Mouse (Mus musculus) forebrain, embryonic 14.5 days (tissue): ENCODE results near the gene Tmem120a. TPM values are rescaled to one million over a fixed set of nuclear protein-coding genes. Genes with fewer than 3 reads are reported as not detected.

Experiments used
- ATAC-seq: fragments of 200-750 bp; cut with Nextera tagmentation; 2 replicates; pipeline ENCODE4 v1.8.0; 2017; ENCODE audit warnings: mild to moderate bottlenecking, moderate library complexity
- DNase-seq: peaks from one replicate; pipeline ENCODE4 v3.0.0-alpha.2; 2015; ENCODE audit warnings: low spot score
- H3K27ac ChIP-seq: fragments of 300-500 bp; sonication (generic); 2 replicates; pipeline ENCODE4 v1.5.1; 2014; ENCODE audit warnings: low read depth, mild to moderate bottlenecking, control low read depth, low read length, moderate library complexity
- H3K27me3 ChIP-seq: fragments of 300-500 bp; sonication (generic); replicated peaks from 2 replicates; pipeline ENCODE4 v1.6.1; 2014; ENCODE audit warnings: low read length, control low read depth, mixed read lengths; ENCODE audit not compliant: control insufficient read depth, insufficient read depth
- H3K36me3 ChIP-seq: fragments of 300-500 bp; sonication (generic); 2 replicates; pipeline ENCODE4 v1.6.1; 2014; ENCODE audit warnings: low read length, control low read depth; ENCODE audit not compliant: control insufficient read depth, insufficient read depth
- H3K4me1 ChIP-seq: fragments of 300-500 bp; sonication (generic); 2 replicates; pipeline ENCODE4 v1.6.1; 2014; ENCODE audit warnings: antibody characterized with exemption, low read length, control low read depth; ENCODE audit not compliant: control insufficient read depth, insufficient read depth
- H3K4me2 ChIP-seq: fragments of 300-500 bp; sonication (generic); 2 replicates; pipeline ENCODE4 v1.6.1; 2014; ENCODE audit warnings: mild to moderate bottlenecking, control low read depth, low read length
- H3K4me3 ChIP-seq: fragments of 300-500 bp; sonication (generic); 2 replicates; pipeline ENCODE4 v1.5.1; 2014; ENCODE audit warnings: low read depth, low read length, control low read depth
- H3K9ac ChIP-seq: fragments of 300-500 bp; sonication (generic); 2 replicates; pipeline ENCODE4 v1.6.1; 2014; ENCODE audit warnings: mild to moderate bottlenecking, low read length, control low read depth, moderate library complexity
- H3K9me3 ChIP-seq: fragments of 300-500 bp; sonication (generic); replicated peaks from 2 replicates; pipeline ENCODE4 v1.6.1; 2016; ENCODE audit warnings: low read length, control low read depth, mixed read lengths; ENCODE audit not compliant: control insufficient read depth
- WGBS: fragments of 180-500 bp; shearing (Covaris S2); extraction: QIAGEN DNeasy Blood & Tissue Kit; methylation state at CpG from one replicate; pipeline ENCODE4 v1.1.7; 2014; 5-methylcytosine and 5-hydroxymethylcytosine counted together
- polyA plus RNA-seq: library from polyadenylated mRNA; unstranded; fragments of >200 nt; fragmentation: Nextera tagmentation; extraction: Ambion mirVana; gene quantifications from 2 replicates; pipeline ENCODE4 v1.2.1, GENCODE M21; 2014

Gene Tmem120a
- polyA plus RNA-seq, 1 experiment from 2014 or later: 80.1 TPM

DNA sequence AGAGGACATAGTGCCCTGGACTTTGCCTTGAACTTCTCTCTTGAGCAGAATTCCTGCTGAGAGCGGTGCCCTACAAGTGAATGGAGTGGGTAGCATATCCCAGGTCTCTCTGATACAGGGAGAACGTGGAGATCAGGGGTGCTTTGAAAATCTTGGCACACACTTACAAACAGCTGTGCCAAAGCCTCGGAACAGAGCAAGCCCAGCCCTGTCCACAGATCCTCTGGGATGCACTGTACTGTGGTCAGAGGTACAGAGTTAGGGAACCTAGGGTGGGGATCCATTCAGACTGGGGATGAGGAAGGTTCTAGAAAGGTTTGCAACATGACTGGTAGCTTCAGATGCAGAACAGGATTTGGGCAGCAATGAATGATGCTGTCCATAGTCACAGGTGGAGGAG, 24.1 kb downstream of the Tmem120a start:
- DNase-seq (no peak), ATAC-seq (no peak)
- Histone ChIP-seq H3K9ac (no peak overlapping the region), H3K9me3 (no peaks in the 10 kb centered on the region), H3K4me1 (peaks cover 15% of the 10 kb centered on the region), H3K4me2 (no peak overlapping the region), H3K4me3 (no peak overlapping the region), H3K27me3 (no peaks in the 10 kb centered on the region), H3K27ac (no peak overlapping the region), H3K36me3 (peaks cover 35% of the 10 kb centered on the region)
- 73% methylated on average over 3 of the region's 3 CpGs for WGBS

DNA sequence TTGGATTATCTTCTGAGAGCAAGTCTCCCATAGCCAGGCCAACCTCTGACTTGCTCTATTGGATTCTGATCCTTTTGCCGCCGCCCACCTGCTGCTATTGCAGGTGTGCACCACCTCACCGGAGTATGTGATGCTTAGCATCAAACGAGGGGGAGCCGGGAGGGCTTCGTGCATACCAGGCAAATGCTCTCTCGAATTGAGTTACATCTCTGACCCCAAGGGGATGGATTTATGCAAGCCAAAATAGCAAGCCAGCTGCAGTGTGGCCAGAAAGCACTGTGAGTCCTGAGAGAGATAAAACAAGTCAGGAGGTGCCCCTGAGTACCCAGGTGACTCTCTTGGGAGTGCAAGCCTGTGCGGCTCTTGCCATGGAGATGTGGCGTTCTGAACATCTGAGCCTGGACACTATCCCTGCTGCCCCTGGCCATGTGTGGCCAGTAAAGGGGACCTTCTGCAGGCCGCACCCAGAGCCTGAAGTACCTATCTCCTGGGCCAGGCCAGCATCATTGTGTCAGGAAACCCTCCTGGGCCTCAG, 24.6 kb downstream of the Tmem120a start:
- 88% methylated on average over 10 of the region's 10 CpGs for WGBS

DNA sequence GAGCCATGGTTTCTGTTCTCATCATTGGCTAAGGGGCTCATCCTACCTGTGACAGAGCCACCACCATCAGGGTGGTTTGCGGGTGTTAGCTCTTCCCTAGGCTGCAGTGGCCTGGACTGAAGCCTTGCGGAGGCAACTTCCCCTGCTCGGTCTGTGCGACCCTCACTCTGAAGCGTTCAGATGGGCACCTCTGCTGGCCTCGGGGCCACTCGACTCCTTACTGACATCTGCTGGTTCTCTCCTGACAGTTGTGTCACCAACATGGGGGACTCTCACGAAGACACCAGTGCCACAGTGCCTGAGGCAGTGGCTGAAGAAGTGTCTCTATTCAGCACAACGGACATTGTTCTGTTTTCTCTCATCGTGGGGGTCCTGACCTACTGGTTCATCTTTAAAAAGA, 28.6 kb downstream of the Tmem120a start:
- no peak for ATAC-seq
- DNase-seq: no peak
- WGBS: 58% methylated on average over 10 of the region's 10 CpGs

More for the DNA sequence above, 24.6 kb downstream of the Tmem120a start:
- DNase-seq: no peak
- Histone ChIP-seq H3K36me3 (peaks cover 35% of the 10 kb centered on the region), H3K4me1 (peaks cover 11% of the 10 kb centered on the region), H3K27me3 (no peaks in the 10 kb centered on the region), H3K4me3 (no peak overlapping the region), H3K9ac (no peak overlapping the region), H3K4me2 (no peak overlapping the region), H3K9me3 (no peaks in the 10 kb centered on the region), H3K27ac (no peak overlapping the region)
- no peak for ATAC-seq

DNA sequence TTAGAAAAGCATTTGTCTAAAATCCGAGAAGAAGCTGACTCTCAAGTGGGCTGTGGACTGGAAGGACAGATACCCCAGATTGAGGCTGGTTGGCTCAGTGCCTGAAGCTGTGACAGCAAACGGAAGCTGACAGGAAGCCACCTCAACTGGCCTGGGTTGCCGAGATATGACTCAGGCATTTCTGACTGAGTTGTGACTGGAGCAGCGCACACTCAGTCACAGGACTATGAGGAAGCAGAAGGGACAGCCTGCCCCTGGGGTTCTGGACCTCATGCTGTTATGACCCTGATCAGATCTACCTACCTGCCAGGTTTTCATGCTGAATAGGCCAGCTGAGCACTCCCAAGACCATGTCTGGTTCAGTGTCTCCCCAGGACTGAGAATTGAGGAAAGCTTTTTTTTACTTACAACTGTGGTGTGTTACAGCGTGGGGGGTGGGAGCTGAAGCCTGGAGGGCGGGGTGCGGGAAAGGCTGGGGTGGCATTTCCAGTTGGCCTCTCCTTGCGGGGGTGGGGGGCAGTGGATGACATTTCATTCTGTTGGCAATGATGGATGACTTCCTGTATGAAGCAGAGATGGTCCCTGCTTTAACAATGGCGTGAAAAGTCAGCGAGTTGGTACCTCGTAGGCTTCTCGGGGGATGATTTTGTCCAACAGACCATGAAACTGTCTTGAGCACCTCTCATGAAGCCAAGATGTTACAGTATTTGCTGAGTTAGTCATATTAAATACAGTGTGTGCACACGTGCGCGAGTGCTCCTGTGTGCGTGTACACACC, 30.6 kb downstream of the Tmem120a start:
- peaks cover 23% of the 10 kb centered on the region; the same call in 1 of the 2 replicates for H3K36me3 ChIP-seq
- H3K4me3 ChIP-seq: no peak overlapping the region
- WGBS: 87% methylated on average over 16 of the region's 16 CpGs
- DNase-seq: peak; percentile 28
- H3K9me3 ChIP-seq: no peaks in the 10 kb centered on the region
- H3K4me2 ChIP-seq: no peak overlapping the region
- H3K27me3 ChIP-seq: no peaks in the 10 kb centered on the region
- no peaks in the 10 kb centered on the region for H3K4me1 ChIP-seq
- H3K27ac ChIP-seq: no peak overlapping the region
- no peak overlapping the region for H3K9ac ChIP-seq
- no peak for ATAC-seq

More for the DNA sequence above, 28.6 kb downstream of the Tmem120a start:
- no peaks in the 10 kb centered on the region for H3K27me3 ChIP-seq
- H3K36me3 ChIP-seq: peaks cover 32% of the 10 kb centered on the region
- no peak overlapping the region for H3K27ac ChIP-seq
- H3K4me1 ChIP-seq: no peaks in the 10 kb centered on the region
- no peaks in the 10 kb centered on the region for H3K9me3 ChIP-seq
- no peak overlapping the region for H3K9ac ChIP-seq
- H3K4me2 ChIP-seq: no peak overlapping the region
- H3K4me3 ChIP-seq: no peak overlapping the region

DNA sequence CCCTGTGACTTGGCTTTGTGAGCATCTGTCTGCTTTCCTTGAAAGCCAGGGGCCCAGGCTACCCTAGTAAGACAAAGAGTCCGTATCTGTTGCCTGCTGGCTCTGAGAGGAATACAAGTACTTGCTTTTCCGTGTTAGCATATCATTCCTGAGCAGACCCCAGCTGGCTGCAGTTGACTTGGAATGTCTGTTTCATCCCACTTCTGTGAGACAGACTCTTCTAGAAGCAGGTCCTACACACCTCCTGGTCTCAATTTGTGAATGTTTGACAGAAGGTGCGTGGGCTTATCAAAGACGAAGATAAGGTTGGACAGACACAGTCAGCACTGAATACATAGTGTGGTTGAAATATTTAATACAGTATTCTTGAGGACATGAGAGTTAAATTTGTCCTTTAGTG, 31.4 kb downstream of the Tmem120a start:
- peaks cover 20% of the 10 kb centered on the region; the same call in 1 of the 2 replicates for H3K36me3 ChIP-seq
- ATAC-seq: no peak
- H3K4me3 ChIP-seq: no peak overlapping the region
- H3K9ac ChIP-seq: no peak overlapping the region
- no peak overlapping the region for H3K27ac ChIP-seq
- H3K27me3 ChIP-seq: no peaks in the 10 kb centered on the region
- H3K9me3 ChIP-seq: no peaks in the 10 kb centered on the region
- DNase-seq: no peak
- no peak overlapping the region for H3K4me2 ChIP-seq
- no peaks in the 10 kb centered on the region for H3K4me1 ChIP-seq
- 84% methylated on average over 4 of the region's 4 CpGs for WGBS

DNA sequence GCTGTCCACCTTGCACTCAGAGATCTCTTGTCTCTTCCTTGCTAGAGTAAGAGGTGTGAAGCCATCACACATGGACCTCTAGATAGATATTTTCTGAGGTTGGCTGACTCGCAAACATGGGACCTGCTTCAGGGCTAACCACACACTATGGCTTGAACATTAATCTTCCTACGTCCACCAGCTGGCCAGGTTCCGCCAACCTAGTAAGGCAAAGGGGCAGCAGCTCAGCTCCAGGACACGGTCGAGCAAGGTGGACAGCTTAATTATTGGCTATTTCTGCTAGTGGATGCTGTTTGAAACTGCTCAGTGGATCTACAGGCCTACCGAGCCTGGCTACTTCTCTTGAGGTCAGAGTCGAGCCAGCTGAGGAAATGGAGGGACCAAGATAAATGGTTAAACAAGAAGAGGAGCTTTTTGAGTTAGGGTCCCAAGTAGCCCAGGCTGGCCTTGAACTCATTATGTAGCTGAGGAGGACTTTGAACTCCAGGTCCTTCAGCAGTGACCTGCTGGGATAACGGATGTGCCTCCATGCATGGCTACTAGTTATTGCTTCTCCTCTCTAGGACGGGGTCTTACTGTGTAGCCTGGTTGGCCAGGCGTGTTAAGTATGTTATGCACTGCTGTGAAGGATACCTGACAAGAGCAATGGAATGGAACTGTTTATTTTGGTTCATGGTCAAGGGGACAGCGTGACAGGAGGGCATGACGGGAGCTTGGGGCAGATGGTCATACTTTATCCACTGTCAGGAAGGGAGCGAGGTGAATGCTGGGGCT, 32.5 kb downstream of the Tmem120a start:
- H3K36me3 ChIP-seq: peaks cover 11% of the 10 kb centered on the region; the same call in 1 of the 2 replicates
- no peaks in the 10 kb centered on the region for H3K27me3 ChIP-seq
- no peak overlapping the region for H3K27ac ChIP-seq
- 92% methylated on average over 13 of the region's 13 CpGs for whole genome bisulfite sequencing
- no peak overlapping the region for H3K9ac ChIP-seq
- no peak overlapping the region for H3K4me3 ChIP-seq
- no peak for DNase-seq
- no peaks in the 10 kb centered on the region for H3K4me1 ChIP-seq
- H3K4me2 ChIP-seq: no peak overlapping the region
- no peak for ATAC-seq
- no peaks in the 10 kb centered on the region for H3K9me3 ChIP-seq

DNA sequence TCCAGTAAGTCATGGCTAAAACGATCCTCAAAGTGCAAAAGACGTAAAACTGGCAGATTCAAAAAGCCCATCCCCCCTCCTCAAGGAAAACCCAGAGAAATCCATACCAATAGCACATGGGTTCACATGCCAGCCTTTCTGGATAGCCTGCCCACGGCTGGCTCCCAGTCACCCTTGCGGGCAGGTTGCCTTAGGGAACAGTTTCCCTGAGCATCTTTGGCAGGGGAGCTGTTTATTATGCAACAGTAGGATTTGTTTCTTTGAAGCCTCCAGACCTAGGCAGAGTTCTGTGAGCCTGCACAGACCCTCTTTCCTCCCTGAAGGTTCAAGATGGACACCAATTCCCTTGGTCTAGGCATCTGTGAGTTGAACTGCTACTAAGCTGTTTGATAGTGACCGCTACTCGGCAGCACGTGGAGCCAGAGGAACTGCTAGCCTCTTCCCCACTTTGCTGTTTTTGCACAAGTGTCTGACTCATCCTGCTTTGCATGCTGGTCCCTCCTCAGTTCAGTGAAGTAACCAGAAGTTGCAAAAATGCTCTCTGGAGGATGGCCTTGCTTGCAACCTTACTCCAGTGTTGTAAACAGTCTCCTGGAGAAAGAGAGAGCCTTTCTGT, 33.5 kb downstream of the Tmem120a start:
- H3K4me1 ChIP-seq: no peaks in the 10 kb centered on the region
- H3K4me2 ChIP-seq: no peak overlapping the region
- no peaks in the 10 kb centered on the region for H3K27me3 ChIP-seq
- 90% methylated on average over 7 of the region's 7 CpGs for WGBS
- peaks cover 3% of the 10 kb centered on the region; the same call in 1 of the 2 replicates for H3K36me3 ChIP-seq
- DNase-seq (no peak), ATAC-seq (no peak)
- no peaks in the 10 kb centered on the region for H3K9me3 ChIP-seq
- no peak overlapping the region for H3K27ac ChIP-seq
- H3K9ac ChIP-seq: no peak overlapping the region
- H3K4me3 ChIP-seq: no peak overlapping the region

DNA sequence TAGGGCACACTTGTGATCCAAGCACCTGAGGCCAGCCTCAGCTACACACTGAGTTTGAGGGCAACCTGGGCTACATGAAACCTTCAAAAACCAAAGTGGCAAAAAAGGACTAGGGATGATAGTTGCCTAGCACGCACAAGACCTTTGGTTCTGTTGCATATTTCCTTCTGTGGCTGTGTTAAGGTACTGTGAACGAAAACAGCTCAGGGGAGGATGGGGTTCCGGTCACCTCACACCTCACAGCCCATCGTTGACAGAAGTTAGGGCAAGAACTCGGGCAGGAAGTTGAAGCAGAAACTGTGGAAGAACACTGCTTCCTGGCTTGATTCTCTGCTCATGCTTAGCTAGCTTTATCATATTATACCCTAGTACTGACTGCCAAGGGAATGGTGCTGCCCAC, 34.5 kb downstream of the Tmem120a start:
- Histone ChIP-seq H3K27ac (no peak overlapping the region), H3K27me3 (no peaks in the 10 kb centered on the region), H3K9ac (no peak overlapping the region), H3K4me3 (no peak overlapping the region), H3K36me3 (peaks cover 3% of the 10 kb centered on the region; the same call in 1 of the 2 replicates), H3K4me2 (no peak overlapping the region), H3K4me1 (no peaks in the 10 kb centered on the region), H3K9me3 (no peaks in the 10 kb centered on the region)
- 96% methylated on average over 5 of the region's 5 CpGs for WGBS
- DNase-seq (no peak), ATAC-seq (no peak)
